Mouse (Mus musculus) right cerebral cortex, postnatal 4 days (tissue): ENCODE results near the gene Tipin.
"Not testable (repeated sequence)": the region's sequence is repeated elsewhere in the genome, so short reads cannot be mapped to it uniquely, and the experiment has no call there.

Experiments
- DNase-seq: peaks from one replicate; pipeline ENCODE4 v3.0.0-alpha.2; 2022

The Tipin gene

GRCm38 (mm10) chr9:64281105-64281780 is at the start of gene Tipin:
Gene Tipin, plus strand, starts transcription at chr9:64281581.
- peak; percentile 90 for DNase-seq

DNA sequence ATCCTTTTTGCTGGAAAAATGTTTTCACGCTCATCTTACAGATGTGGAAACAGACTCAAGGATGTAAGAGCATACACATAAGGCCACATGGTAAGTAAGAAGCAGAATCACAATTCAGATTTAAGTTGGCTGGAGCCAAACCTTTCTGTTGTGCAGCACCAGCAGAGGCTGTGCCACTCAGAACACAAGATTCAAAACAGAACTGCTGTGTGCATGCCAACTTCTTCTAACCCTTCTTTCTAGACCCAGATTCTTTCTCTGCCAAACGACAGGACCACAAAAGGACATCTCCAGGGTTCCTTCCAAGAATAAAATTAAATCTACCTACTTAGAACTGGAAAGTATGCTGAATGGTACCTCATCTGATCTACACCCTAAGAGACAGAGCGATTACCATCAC is 49.7 kb upstream of the Tipin start:
- DNase-seq, result no peak

DNA sequence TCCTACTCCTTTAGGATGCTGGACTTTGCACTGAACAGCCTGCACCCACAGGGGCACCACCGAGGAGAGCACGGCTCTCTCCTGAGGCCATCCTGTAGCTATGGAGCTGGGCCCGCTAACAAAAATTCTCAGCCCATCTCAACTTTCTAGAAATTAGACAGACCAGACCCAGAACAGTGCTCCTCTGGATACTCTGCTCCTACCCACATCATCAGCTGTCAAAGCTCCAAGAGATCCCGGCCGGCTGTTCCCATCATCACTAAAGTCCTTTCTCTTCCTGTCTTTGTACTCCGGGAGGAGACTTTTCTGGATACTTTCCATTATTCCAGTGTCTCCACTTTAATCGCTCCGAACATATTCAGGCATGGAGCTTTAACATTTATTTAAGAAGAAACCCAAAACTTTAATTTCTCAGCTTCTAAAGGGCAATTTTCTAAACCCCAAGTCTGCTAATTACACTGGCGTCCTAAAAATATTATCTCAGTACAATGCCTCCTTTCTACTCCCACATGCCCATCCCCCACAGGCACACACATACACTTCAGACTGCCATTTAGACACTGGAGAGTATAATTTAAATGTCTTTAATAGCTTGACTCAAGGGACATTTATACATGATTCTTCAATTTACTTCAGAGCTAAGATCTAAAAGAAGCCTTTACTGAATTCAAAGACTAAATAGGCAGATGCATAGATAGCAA is 49.0 kb upstream of the Tipin start:
- no peak for DNase-seq

GRCm38 (mm10) chr9:64233656-64234055 is 47.7 kb upstream of the Tipin start:
- no peak for DNase-seq

- no peak for DNase-seq
Observed at GRCm38 (mm10) chr9:64234768-64235435, 46.5 kb upstream of the Tipin start, which contains the start of gene Uchl4. Gene Uchl4, plus strand, starts transcription at chr9:64235201.

- DNase-seq, result no peak
Observed at GRCm38 (mm10) chr9:64236056-64236455, 45.3 kb upstream of the Tipin start.

DNA sequence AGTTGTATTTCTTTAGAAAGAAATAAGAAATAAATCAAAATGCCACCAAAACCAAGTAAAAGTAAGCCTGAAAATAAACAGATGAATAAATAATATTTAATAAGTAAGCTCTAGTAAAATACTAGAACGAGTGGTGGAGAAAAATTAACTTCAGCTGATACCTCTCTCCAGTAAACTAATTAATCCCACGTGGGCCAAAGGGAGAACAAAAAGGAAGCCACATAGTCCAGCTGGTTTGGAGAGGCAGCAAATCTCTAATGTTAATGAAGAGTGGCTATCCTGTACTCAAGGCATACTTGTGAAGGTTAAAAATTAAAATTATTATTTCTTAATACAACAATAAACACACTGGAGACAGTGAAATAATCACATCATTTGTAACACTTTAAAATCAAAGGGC is 41.3 kb upstream of the Tipin start:
- no peak for DNase-seq

DNA sequence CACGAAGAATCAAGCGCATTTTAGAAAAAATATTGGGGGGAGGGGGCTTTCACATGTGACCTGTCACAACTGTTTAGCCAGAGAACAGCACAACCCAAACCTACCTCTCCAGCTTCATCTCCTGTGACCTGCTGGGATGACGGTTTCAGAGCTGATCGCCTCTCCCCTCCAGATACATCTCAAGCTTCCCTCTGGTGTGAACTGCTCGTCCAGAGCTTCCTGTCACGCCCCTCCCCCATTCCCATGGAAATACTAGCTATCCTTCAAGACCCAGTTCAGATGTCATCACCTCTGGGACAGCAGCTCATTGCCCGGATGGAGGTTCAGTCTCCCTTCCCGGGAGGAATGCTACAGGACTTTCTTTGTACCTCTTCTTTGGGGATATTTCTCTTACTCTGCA is 40.7 kb upstream of the Tipin start:
- DNase-seq, result no peak

DNA sequence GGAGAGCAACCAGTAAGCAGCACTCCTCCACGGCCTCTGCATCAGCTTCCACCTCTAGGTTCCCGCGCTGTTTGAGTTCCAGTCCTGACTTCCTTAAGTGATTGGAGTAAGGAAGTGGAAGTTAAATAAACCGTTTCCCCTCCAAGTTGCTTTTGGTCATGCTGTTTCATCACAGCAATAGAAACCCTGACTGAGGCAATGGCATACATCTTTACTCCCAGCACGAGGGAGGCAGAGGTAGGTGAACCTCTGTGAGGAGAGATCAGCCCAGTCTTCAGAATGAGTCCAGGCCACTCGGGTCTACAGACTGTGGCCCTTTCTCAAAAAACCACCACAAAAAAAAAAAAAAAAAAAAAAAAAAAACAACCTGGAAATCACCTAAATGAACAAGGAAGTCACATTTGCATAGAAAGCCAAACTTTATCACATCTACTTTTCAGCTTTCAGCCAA is 39.0 kb upstream of the Tipin start:
- no peak for DNase-seq

DNA sequence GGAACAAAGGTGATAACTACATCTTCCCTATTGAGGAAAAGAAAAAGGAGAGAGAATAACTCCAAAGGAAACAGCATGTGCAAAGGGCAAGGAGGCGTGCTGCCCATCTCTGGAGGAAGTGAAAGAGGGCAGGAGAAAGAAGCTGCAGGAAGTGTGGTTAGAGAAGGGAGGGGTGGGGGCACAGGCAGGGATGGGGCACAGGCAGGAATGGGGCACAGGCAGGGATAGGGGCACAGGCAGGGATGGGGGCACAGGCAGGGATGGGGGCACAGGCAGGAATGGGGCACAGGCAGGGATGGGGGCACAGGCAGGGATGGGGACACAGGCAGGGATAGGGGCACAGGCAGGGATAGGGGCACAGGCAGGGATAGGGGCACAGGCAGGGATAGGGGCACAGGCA is 32.0 kb upstream of the Tipin start:
- DNase-seq, result no peak

DNA sequence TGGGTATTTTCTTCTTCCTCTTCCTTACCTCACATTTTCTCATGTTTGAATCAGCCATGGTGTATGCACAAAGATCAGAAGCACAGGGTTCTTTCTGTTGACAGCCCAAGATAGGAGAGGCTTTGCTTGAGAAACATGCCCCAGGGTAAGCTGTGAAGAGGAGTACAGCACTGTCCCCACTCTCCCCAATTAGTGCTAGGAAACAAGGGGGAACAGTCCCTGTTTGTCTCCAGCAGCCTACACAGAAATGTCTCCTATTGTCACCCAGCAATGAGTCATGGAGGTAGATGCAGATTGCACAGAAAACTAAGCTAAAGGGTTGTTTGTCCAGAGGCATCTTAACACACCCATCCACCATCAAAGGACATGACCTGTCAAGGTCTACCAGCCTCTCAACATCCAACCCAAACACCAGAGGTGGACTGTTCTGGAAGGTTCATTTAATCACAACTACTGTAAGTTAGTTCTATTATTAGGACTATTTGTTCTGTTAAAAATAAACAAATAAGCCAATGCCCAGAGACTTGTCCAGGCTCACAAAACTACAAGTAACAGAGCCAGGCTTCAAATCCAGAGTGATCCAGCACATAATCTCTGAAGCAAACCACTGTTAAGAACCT is 31.2 kb upstream of the Tipin start:
- DNase-seq, result no peak

GRCm38 (mm10) chr9:64252591-64253020 is 28.8 kb upstream of the Tipin start:
- DNase-seq, result peak; percentile 10

GRCm38 (mm10) chr9:64253021-64253904 is 28.1 kb upstream of the Tipin start, which contains the start of gene Map2k1:
Gene Map2k1, minus strand, starts transcription at chr9:64253631.
- peak; percentile 100 for DNase-seq

GRCm38 (mm10) chr9:64255422-64255821 is 26.0 kb upstream of the Tipin start:
- DNase-seq, result no peak

- DNase-seq, result no peak
Observed at GRCm38 (mm10) chr9:64256204-64256603, 25.2 kb upstream of the Tipin start.

GRCm38 (mm10) chr9:64259906-64260305 is 21.5 kb upstream of the Tipin start:
- no peak for DNase-seq

DNA sequence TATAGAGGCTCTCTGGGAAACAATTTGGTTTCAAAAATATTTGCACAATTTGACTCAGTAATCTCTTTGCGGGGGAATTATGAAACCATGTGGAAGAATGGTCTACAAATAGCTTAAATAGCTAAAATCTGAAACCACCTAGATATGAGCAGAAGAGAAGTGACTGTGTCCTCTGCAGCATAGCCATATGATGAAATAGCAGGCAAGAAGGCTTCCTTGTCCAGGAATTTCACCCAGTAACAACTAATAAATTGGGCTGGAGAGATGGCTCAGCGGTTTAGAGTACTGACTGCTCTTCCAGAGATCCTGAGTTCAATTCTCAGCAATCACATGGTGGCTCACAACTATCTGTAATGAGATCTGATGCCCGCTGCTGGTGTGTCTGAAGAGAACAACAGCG is 20.4 kb upstream of the Tipin start:
- no peak for DNase-seq

- no peak for DNase-seq
Observed at GRCm38 (mm10) chr9:64264813-64265212, 16.6 kb upstream of the Tipin start.

- DNase-seq, result no peak
Observed at GRCm38 (mm10) chr9:64267231-64267630, 14.2 kb upstream of the Tipin start.

- no peak for DNase-seq
Observed at GRCm38 (mm10) chr9:64268196-64268595, 13.2 kb upstream of the Tipin start.

GRCm38 (mm10) chr9:64268836-64269235 is 12.5 kb upstream of the Tipin start:
- DNase-seq, result not testable (repeated sequence)

- DNase-seq, result no peak
Observed at GRCm38 (mm10) chr9:64271249-64271648, 10.1 kb upstream of the Tipin start.
